Mouse (Mus musculus) kidney, adult 2 months (tissue): ENCODE measurements around the gene Cacna1d. TPM values are rescaled to one million over a fixed set of nuclear protein-coding genes. Genes with fewer than 3 reads are reported as not detected.
A peak's percentile ranks its signal among the peaks of the same experiment; 100 is the strongest.

Experiments
- DNase-seq: peaks from one replicate; pipeline ENCODE4 v3.0.0; 2021
- H3K27ac ChIP-seq: fragments of 200-500 bp; 2 replicates; pipeline ENCODE4 v1.5.1; 2012; ENCODE audit warnings: low read depth, low read length, control low read depth, inconsistent platforms; ENCODE audit not compliant: insufficient read depth
- H3K27me3 ChIP-seq: fragments of 200-500 bp; replicated peaks from 2 replicates; pipeline ENCODE4 v1.6.1; 2012; ENCODE audit warnings: mild to moderate bottlenecking, moderate library complexity, low read length, inconsistent platforms; ENCODE audit not compliant: control insufficient read depth, insufficient read depth
- H3K36me3 ChIP-seq: fragments of 200-500 bp; 2 replicates; pipeline ENCODE4 v1.6.1; 2012; ENCODE audit warnings: mild to moderate bottlenecking, moderate library complexity, low read length, inconsistent platforms; ENCODE audit not compliant: control insufficient read depth, insufficient read depth
- H3K4me1 ChIP-seq: fragments of 200-500 bp; 2 replicates; pipeline ENCODE4 v1.6.1; 2011; ENCODE audit warnings: low read length; ENCODE audit not compliant: control insufficient read depth, insufficient read depth
- H3K4me3 ChIP-seq: fragments of 200-500 bp; 2 replicates; pipeline ENCODE4 v1.5.1; 2011; ENCODE audit warnings: mild to moderate bottlenecking, low read depth, low read length, control low read depth; ENCODE audit not compliant: insufficient read depth
- CTCF ChIP-seq: fragments of 200-500 bp; conservative IDR thresholded peaks from 2 replicates; pipeline ENCODE4 v1.5.1; 2011; ENCODE audit warnings: low read depth, mild to moderate bottlenecking, control low read depth, low read length, moderate library complexity, mixed read lengths; ENCODE audit not compliant: insufficient read depth, insufficient read length
- POLR2A ChIP-seq: fragments of 200-500 bp; IDR thresholded peaks from one replicate; pipeline ENCODE4 v1.6.1; 2011; ENCODE audit warnings: low read depth, low read length, control low read depth
- WGBS: fragments of 180-500 bp; shearing (Covaris S2); methylation state at CpG from one replicate; pipeline ENCODE4 v1.1.7; 2018; 5-methylcytosine and 5-hydroxymethylcytosine counted together
- polyA plus RNA-seq: library from polyadenylated mRNA; depleted of rRNA; stranded (reverse); fragments of >200 nt; gene quantifications from 2 replicates; pipeline ENCODE4 v1.2.3, GENCODE M21; 2012

The Cacna1d gene
- polyA plus RNA-seq, 1 experiment = 4.0 TPM

DNA sequence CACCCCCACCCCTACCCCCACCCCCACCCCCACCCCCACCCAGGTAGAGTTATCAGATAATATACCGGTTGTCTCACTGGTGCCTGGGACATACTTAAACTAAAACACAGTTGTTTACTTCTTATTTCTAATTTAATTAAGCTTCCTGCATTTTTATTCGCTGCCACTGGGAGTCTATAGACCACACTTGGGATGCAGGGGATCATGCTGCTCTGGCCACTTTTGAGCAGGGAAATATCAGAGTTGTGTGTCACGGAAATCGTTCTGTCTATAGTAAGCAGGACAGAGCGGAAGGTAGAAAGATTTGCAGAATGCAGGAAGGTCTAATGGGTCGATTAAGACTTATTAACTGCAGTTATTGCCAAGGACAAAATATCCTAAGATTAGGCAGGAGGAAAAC is 131.3 kb downstream of the Cacna1d start:
- no peak overlapping the region for H3K4me3 ChIP-seq
- DNase-seq = no peak
- H3K27me3 ChIP-seq = no peaks in the 10 kb centered on the region
- TF ChIP-seq POLR2A (no peak), CTCF (no peak)
- no peaks in the 10 kb centered on the region for H3K36me3 ChIP-seq
- no peak overlapping the region for H3K27ac ChIP-seq
- H3K4me1 ChIP-seq = no peaks in the 10 kb centered on the region
- 63% methylated on average over 6 of the region's 6 CpGs for WGBS

DNA sequence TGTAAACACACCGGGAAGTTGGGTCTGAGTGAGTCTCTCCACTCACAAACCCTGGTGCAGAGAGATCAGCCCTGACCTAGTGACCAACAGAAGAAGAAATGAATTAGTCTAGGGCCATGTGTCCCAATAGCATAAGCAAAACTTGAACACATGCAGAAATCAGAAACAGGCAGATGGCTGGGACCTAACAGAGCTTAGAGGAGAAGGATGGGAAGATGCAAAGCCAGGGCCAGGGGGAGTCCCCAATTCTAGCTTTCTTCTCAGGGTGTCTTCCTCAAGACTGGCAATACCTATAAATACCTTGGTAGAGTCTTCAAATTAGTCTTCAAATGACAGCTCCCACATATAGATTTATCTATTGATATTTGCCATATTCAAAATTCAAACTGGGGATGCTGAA is 133.2 kb downstream of the Cacna1d start:
- Histone ChIP-seq H3K4me1 (no peaks in the 10 kb centered on the region), H3K27ac (no peak overlapping the region), H3K4me3 (no peak overlapping the region), H3K27me3 (no peaks in the 10 kb centered on the region), H3K36me3 (no peaks in the 10 kb centered on the region)
- DNase-seq = no peak
- no peak for TF ChIP-seq CTCF
- no peak for TF ChIP-seq POLR2A
- WGBS = 76% methylated on average over 1 of the region's 1 CpGs

DNA sequence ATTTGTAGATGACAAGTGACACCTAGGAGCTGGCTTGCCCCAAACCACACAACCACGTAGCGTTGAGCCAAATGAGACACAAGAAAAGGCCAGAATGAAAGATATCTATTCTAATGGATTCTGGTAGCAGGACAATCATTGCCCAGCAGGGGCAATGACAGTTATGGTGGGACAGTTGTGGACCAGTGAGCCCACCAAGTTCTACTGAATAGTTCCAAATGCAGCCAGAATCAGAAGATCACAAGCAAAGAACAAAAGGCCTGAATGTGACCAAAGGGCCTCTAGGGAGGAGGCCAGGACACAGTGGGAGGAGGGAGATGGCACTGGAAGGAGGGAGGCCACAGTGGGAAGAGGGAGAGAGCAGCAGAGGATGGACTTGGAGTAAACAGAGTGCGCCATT is 134.8 kb downstream of the Cacna1d start:
- no peak for TF ChIP-seq CTCF
- no peak for TF ChIP-seq POLR2A
- H3K4me1 ChIP-seq = 0 out of 2 replicates have a peak, but pooled peaks cover 2% of the 10 kb centered on the region
- no peak for DNase-seq
- no peak overlapping the region for H3K27ac ChIP-seq
- H3K4me3 ChIP-seq = no peak overlapping the region
- no peaks in the 10 kb centered on the region for H3K36me3 ChIP-seq
- no peaks in the 10 kb centered on the region for H3K27me3 ChIP-seq
- 96% methylated on average over 3 of the region's 3 CpGs for WGBS

DNA sequence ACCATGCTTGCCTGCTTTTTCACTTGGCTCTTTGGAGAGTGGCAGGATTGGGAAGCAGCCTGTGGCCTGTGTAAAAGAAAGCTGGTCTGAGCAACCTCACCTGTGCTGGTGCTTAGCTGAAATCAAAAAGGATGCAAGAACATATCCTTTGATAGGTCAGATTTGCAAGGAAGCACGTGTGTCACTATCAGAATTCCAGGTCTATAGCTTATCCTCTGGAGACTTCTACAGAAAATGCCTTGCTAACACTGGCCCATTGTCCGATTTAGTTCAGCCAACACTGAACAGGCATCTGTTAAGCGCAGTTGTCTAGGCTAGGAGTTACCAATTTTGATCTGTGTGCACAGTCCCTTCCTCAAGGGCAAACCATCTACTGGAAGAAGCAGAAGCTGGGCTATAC is 136.5 kb downstream of the Cacna1d start:
- TF ChIP-seq CTCF (no peak), POLR2A (no peak)
- WGBS = 81% methylated on average over 3 of the region's 3 CpGs
- no peaks in the 10 kb centered on the region for H3K36me3 ChIP-seq

GRCm38 (mm10) chr14:30354127-30354463 is 137.2 kb downstream of the Cacna1d start:
- DNase-seq = no peak
- no peak for TF ChIP-seq POLR2A
- TF ChIP-seq CTCF = no peak
- Histone ChIP-seq H3K4me3 (no peak overlapping the region; the same call in 1 of the 2 replicates), H3K4me1 (0 out of 2 replicates have a peak, but pooled peaks cover 2% of the 10 kb centered on the region), H3K36me3 (no peaks in the 10 kb centered on the region), H3K27me3 (no peaks in the 10 kb centered on the region), H3K27ac (no peak overlapping the region)
- WGBS = 21% methylated on average over 8 of the region's 8 CpGs

More for the DNA sequence above, 136.5 kb downstream of the Cacna1d start:
- Histone ChIP-seq H3K27me3 (no peaks in the 10 kb centered on the region), H3K4me1 (0 out of 2 replicates have a peak, but pooled peaks cover 2% of the 10 kb centered on the region), H3K4me3 (no peak overlapping the region), H3K27ac (no peak overlapping the region)
- no peak for DNase-seq

DNA sequence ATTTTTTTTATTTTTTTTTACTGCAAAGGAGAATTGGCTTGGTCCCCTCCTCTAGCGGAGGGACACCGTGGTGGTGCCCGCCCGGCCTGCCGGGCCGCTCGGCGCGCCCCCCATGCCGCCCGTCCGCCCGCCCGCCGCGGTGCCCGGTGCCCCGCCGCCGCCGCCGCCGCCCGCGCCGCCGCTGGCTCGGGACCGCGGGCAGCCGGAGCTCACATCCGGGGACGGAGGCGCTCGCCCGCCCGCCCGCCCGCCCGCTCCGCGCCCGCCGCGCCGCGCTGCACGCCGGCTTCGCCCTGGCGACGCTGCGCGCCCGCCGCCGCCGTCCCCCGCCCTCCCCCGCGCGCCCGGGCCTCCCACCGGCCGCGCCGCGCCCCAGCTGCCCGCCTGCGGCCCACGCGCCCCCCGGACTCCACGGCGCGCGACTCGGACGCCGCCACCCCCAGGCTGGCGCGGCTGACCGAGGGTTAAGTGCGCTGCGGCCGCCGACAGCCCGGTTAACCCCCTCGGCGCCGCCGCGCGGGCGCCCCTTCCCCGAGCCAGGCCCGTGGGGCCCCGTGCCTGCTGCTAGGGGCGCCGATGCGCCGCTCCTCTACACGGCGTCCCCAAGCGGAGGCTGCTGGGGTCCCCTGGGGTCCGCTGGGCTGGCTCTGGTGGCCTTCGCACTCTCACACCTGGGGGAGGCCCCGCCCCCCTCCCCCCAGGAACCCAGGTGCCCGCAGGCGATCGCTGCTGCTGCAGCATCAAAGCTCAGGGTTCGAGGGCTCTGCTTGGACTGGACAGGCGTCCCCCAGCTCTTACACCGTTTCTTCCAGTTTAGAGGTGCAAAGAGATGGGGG is 137.7 kb downstream of the Cacna1d start:
- DNase-seq = no peak
- Histone ChIP-seq H3K36me3 (no peaks in the 10 kb centered on the region), H3K4me3 (peak overlapping the region; percentile 62), H3K4me1 (0 out of 2 replicates have a peak, but pooled peaks cover 2% of the 10 kb centered on the region), H3K27ac (no peak overlapping the region), H3K27me3 (no peaks in the 10 kb centered on the region)
- 8% methylated on average over 105 of the region's 114 CpGs for WGBS
- no peak for TF ChIP-seq CTCF
- no peak for TF ChIP-seq POLR2A

DNA sequence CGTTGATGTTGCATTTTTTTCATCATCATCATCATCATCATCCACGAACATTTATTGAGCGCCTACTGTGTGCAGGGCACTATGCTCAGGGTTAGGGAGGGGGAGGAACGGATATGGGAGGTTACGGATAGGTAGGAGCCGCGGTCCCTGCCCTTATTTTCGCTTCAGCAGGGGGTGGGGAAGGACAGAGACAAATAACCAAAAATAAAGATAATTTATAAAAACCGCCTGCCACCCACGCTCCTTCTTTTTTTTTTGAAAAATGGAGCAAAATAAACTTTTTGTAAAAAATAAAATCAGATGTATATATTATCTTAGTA is 138.3 kb downstream of the Cacna1d start:
- Histone ChIP-seq H3K27me3 (no peaks in the 10 kb centered on the region), H3K36me3 (no peaks in the 10 kb centered on the region), H3K4me3 (peak overlapping the region; percentile 57), H3K4me1 (0 out of 2 replicates have a peak, but pooled peaks cover 2% of the 10 kb centered on the region), H3K27ac (no peak overlapping the region)
- DNase-seq = no peak
- WGBS = 1% methylated on average over 10 of the region's 10 CpGs
- TF ChIP-seq CTCF = no peak
- TF ChIP-seq POLR2A = no peak
